Mouse (Mus musculus) bone marrow, adult 2 months (tissue): ENCODE data around the gene Wnt9a. TPM values are rescaled to one million over a fixed set of nuclear protein-coding genes. Genes with fewer than 3 reads are reported as not detected.
A peak's percentile ranks its signal among the peaks of the same experiment; 100 is the strongest.
"Not testable (repeated sequence)": the region's sequence is repeated elsewhere in the genome, so short reads cannot be mapped to it uniquely, and the experiment has no call there.

Experiments
- H3K27ac ChIP-seq: fragments of 200-500 bp; 2 replicates; pipeline ENCODE4 v1.5.1; 2012; ENCODE audit warnings: low read depth, mild to moderate bottlenecking, control low read depth, inconsistent platforms, low read length; ENCODE audit not compliant: control insufficient read depth, poor library complexity, insufficient read depth
- H3K4me1 ChIP-seq: fragments of 200-500 bp; 2 replicates; pipeline ENCODE4 v1.6.1; 2011; ENCODE audit warnings: low read length; ENCODE audit not compliant: control insufficient read depth, insufficient read depth
- H3K4me3 ChIP-seq: fragments of 200-500 bp; replicated peaks from 2 replicates; pipeline ENCODE3; 2011; ENCODE audit warnings: mild to moderate bottlenecking, low read depth, low read length, control low read depth; ENCODE audit not compliant: control insufficient read depth
- CTCF ChIP-seq: fragments of 200-500 bp; IDR thresholded peaks from 2 replicates; pipeline ENCODE4 v1.5.1; 2011; ENCODE audit warnings: low read length, control low read depth; ENCODE audit not compliant: control insufficient read depth, insufficient read depth
- POLR2A ChIP-seq: fragments of 200-500 bp; IDR thresholded peaks from 2 replicates; pipeline ENCODE4 v1.6.1; 2011; ENCODE audit warnings: low read depth, mild to moderate bottlenecking, control low read depth, low read length, borderline replicate concordance; ENCODE audit not compliant: control insufficient read depth
- WGBS: fragments of 180-500 bp; shearing (Covaris S2); methylation state at CpG from one replicate; pipeline ENCODE4 v1.1.7; 2018; 5-methylcytosine and 5-hydroxymethylcytosine counted together
- polyA plus RNA-seq: library from polyadenylated mRNA; stranded (reverse); fragments of >200 nt; gene quantifications from 2 replicates; pipeline ENCODE4 v1.2.4, GENCODE M21; 2011; ENCODE audit warnings: low replicate concordance; ENCODE audit not compliant: missing spikeins, insufficient read depth, insufficient read length

Gene Wnt9a
- polyA plus RNA-seq, 1 experiment: not detected

GRCm38 (mm10) chr11:59364007-59364406 lies 57.3 kb downstream of the Wnt9a start:
- H3K27ac ChIP-seq: no peak overlapping the region
- H3K4me3 ChIP-seq: no peak overlapping the region
- H3K4me1 ChIP-seq: no peaks in the 10 kb centered on the region
- WGBS: 88% methylated on average over 9 of the region's 9 CpGs
- TF ChIP-seq POLR2A (no peak), CTCF (no peak)

GRCm38 (mm10) chr11:59364417-59364816 lies 57.7 kb downstream of the Wnt9a start:
- no peak for TF ChIP-seq CTCF
- TF ChIP-seq POLR2A: no peak
- no peak overlapping the region for H3K27ac ChIP-seq
- H3K4me3 ChIP-seq: no peak overlapping the region
- H3K4me1 ChIP-seq: no peaks in the 10 kb centered on the region
- 81% methylated on average over 3 of the region's 3 CpGs for WGBS

DNA sequence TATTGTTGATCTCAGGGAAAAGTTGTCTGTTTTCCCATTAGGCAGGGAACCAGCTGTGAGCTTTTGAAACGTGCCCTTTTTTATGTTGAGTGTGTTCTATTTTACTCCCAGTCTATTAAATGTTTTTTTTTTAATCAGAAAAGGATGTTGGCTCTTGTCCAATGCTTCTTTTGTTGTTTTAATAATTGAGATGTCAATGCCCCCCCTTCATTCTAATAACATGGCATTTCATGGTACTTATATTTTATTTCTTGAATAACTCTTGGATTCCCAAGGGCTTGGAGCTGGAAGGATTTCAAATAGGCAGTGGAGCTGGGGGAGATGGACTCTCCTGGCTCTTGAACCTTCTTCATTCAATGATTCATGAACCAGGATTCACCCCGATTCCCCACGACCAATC lies 59.3 kb downstream of the Wnt9a start:
- WGBS: 80% methylated on average over 3 of the region's 3 CpGs
- TF ChIP-seq CTCF (no peak), POLR2A (no peak)
- Histone ChIP-seq H3K27ac (no peak overlapping the region), H3K4me3 (no peak overlapping the region), H3K4me1 (no peaks in the 10 kb centered on the region)

GRCm38 (mm10) chr11:59366633-59367032 lies 59.9 kb downstream of the Wnt9a start:
- Histone ChIP-seq H3K4me3 (no peak overlapping the region), H3K4me1 (no peaks in the 10 kb centered on the region), H3K27ac (no peak overlapping the region)
- TF ChIP-seq CTCF (peak; percentile 38; the same call in 1 of the 2 replicates), POLR2A (no peak)
- 38% methylated on average over 3 of the region's 3 CpGs for WGBS

DNA sequence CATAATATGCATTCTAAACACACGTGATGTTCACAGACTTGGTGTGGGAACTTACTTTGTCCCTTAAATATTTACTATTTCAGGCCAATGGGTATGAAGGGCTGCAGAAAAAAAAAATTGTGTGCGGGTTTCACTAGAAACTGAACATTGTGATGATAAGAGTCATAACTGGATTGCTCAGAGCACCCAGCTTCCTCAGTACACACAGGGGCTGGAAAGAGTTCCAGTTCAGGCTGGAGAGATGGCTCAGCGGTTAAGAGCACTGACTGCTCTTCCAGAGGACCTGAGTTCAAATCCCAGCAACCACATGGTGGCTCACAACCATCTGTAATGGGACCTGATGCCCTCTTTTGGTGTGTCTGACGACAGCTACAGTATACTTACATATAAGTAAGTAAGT lies 61.2 kb downstream of the Wnt9a start:
- WGBS: 75% methylated on average over 4 of the region's 4 CpGs
- H3K27ac ChIP-seq, H3K4me3 ChIP-seq, H3K4me1 ChIP-seq: not testable (repeated sequence)

GRCm38 (mm10) chr11:59369848-59370247 lies 63.1 kb downstream of the Wnt9a start:
- Histone ChIP-seq H3K4me3 (no peak overlapping the region), H3K4me1 (no peaks in the 10 kb centered on the region), H3K27ac (no peak overlapping the region)
- 65% methylated on average over 11 of the region's 11 CpGs for WGBS
- TF ChIP-seq CTCF (no peak), POLR2A (no peak)

DNA sequence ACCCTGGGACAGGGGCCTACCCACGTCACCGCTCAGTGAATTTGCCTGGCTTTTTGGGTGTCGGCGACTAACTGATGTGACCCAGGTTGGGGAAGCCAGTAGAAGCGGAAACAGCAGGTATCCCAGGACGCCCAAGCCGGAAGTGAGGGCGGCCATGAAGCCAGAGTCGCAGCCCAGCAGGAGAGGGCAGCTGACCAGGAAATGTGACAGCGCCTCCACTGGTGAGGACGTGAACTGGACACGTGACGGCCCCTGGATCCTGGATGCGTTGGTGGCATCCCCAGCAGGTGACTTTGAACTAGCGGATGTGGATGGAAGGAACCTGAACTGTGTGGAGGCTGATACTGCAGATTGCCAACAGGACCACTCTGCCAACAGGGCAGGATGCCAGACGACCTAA lies 68.7 kb downstream of the Wnt9a start, which contains the start of gene Prss38:
Gene Prss38 (minus strand): TSS at position 183 of the 400 bp plus-strand sequence.
- H3K4me1 ChIP-seq: no peaks in the 10 kb centered on the region
- TF ChIP-seq POLR2A (no peak), CTCF (no peak)
- H3K27ac ChIP-seq: no peak within 1 kb of the TSS
- no peak within 1 kb of the TSS for H3K4me3 ChIP-seq
- WGBS: 81% methylated on average over 16 of the region's 16 CpGs

DNA sequence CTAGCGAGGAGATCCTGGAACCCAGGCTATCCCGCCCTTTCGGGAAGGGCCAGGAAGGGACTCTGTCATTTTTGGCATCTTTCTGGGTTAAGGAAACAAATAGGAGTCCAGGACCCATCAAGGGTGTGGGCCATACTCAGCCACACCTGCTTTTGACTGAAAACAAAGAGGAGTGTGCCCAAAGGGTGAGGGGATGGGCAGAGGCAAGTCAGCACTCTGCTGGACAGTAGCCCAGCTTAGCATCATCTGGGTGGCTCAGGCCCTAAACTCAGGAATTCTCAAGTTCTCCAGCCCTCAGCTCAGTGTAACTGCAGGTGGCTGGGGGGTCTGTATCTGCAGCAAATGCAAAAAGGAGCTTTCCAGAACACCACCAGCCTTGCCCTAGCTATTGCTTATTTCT lies 71.3 kb downstream of the Wnt9a start:
- Histone ChIP-seq H3K4me3 (no peak overlapping the region), H3K27ac (no peak overlapping the region), H3K4me1 (no peaks in the 10 kb centered on the region)
- TF ChIP-seq CTCF (no peak), POLR2A (no peak)
- WGBS: 82% methylated on average over 3 of the region's 3 CpGs

GRCm38 (mm10) chr11:59379547-59379946 lies 72.8 kb downstream of the Wnt9a start:
- no peaks in the 10 kb centered on the region for H3K4me1 ChIP-seq
- TF ChIP-seq CTCF (no peak), POLR2A (no peak)
- no peak overlapping the region for H3K4me3 ChIP-seq
- no peak overlapping the region for H3K27ac ChIP-seq

Other genes with a start within 250 kb of the Wnt9a start
- 1.3 and 5.0 TPM in 2 replicates for gene Obscn, start 170.5 kb upstream of the Wnt9a start, polyA plus RNA-seq
- gene Iba57, start 143.2 kb upstream of the Wnt9a start, polyA plus RNA-seq: 15.9 and 19.4 TPM in 2 replicates
- gene Gjc2, start 123.7 kb upstream of the Wnt9a start, polyA plus RNA-seq: not detected in 2 replicates
- gene Guk1, start 114.7 kb upstream of the Wnt9a start, polyA plus RNA-seq: 40.5 and 53.7 TPM in 2 replicates
- gene Mrpl55, start 104.4 kb upstream of the Wnt9a start, polyA plus RNA-seq: 17.6 and 28.0 TPM in 2 replicates
- gene 2310033P09Rik, start 98.6 kb upstream of the Wnt9a start, polyA plus RNA-seq: 19.0 and 32.8 TPM in 2 replicates
- gene Arf1, start 78.7 kb upstream of the Wnt9a start, polyA plus RNA-seq: 72.4 and 90.6 TPM in 2 replicates
- not detected in 2 replicates for gene Wnt3a, start 16.2 kb upstream of the Wnt9a start, polyA plus RNA-seq
- not detected in 2 replicates for gene Prss38, start 68.7 kb downstream of the Wnt9a start, polyA plus RNA-seq
- 1.4 and 2.8 TPM in 2 replicates for gene Jmjd4, start 143.1 kb downstream of the Wnt9a start, polyA plus RNA-seq
- 3.8 and 14.4 TPM in 2 replicates for gene Snap47, start 144.3 kb downstream of the Wnt9a start, polyA plus RNA-seq
- 1.3 and 1.6 TPM in 2 replicates for gene Zfp867, start 165.5 kb downstream of the Wnt9a start, polyA plus RNA-seq
- 4.2 and 7.9 TPM in 2 replicates for gene Zkscan17, start 219.8 kb downstream of the Wnt9a start, polyA plus RNA-seq
- gene Nlrp3, start 234.6 kb downstream of the Wnt9a start, polyA plus RNA-seq: 4.1 and 4.2 TPM in 2 replicates